Comparison of ENCODE assay signal across 11 mouse cellular contexts in the genomic region with DNA sequence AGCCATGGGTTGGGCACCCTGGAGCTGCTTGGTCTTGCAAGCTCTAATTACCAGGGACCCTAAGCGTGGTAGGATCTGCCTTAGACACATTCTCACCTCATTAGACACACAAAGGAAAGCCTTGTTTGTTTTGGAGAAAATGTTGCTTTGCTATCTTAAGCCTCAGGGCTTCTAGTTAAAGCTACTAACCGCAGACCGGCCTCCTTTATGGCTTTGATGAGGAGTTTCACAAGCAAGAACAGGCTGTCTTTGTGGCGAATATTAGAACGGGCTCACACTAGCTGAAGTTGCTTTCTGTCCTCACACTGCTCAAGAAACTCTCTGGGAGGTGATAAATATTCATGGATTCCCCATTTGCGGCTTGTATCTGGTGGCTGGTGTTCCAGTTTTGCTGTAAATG. TPM values are rescaled to one million over a fixed set of nuclear protein-coding genes. Genes with fewer than 3 reads are reported as not detected.
DNase-seq lines count a peak whose midpoint lies in the region; ATAC-seq and TF ChIP-seq lines count a peak whose summit lies in the region.
"Had no signal": no experiment of that assay in that cellular context is flagged by ENCODE, and none has a peak within 500 bp of the region (broad histone marks: within the 10 kb centered on the region; RNA-seq: fewer than 3 reads in every experiment).

No protein-coding gene starts in this region.

- H3K4me1 ChIP-seq in lung, postnatal 0 days (ENCODE audit: insufficient read depth, low read depth, low read length): peaks cover 13% of the 10 kb centered on the region; the same call in 1 of the 2 replicates
- H3K4me1 ChIP-seq in limb, embryonic 13.5 days: peaks cover 58% of the 10 kb centered on the region

- no peaks in the 10 kb centered on the region for H3K27me3 ChIP-seq in lung, postnatal 0 days (replicated peaks; ENCODE audit: insufficient read depth, low read length)
- H3K27me3 ChIP-seq in limb, embryonic 13.5 days: no peaks in the 10 kb centered on the region

- peak; percentile 62 for ATAC-seq in frontal cortex, adult (ENCODE audit: low TSS enrichment)
- no peak for ATAC-seq in lung, postnatal 0 days
- 0 out of 2 replicates have a peak, but pooled peaks have one; percentile 17 for ATAC-seq in limb, embryonic 13.5 days (ENCODE audit: low FRiP score, low read depth)

- no peak overlapping the region for H3K27ac ChIP-seq in lung, postnatal 0 days (ENCODE audit: low read length)
- peak overlapping the region; percentile 83 for H3K27ac ChIP-seq in limb, embryonic 13.5 days

- DNase-seq in frontal cortex, postnatal 25 days (ENCODE audit: low spot score in 2 of 2): no peak
- DNase-seq in lung, postnatal 0 days (ENCODE audit: low spot score): peak; percentile 32
- DNase-seq in lung, adult 18-20 months: no peak
- peak; percentile 47 for DNase-seq in fibroblast of lung, adult 2 months (ENCODE audit: low read depth)
- DNase-seq in adrenal gland, adult (ENCODE audit: inconsistent age in 2 of 2, low spot score in 1 of 2): no peak
- no peak for DNase-seq in cerebellum, postnatal 14 days
- DNase-seq: B cell, adult 2 months; cerebellum, adult 8-10 months; lung, postnatal 14 days had no signal

- TF ChIP-seq CTCF in lung, postnatal 0 days (IDR thresholded peaks at IDR 0.05): no peak

- TF ChIP-seq EP300 in lung, postnatal 0 days (IDR thresholded peaks at IDR 0.05): no peak

- no peak overlapping the region for H3K4me2 ChIP-seq in lung, postnatal 0 days (replicated peaks; ENCODE audit: low read depth, low read length)
- peak overlapping the region; percentile 17 for H3K4me2 ChIP-seq in limb, embryonic 13.5 days (replicated peaks)

- WGBS in lung, postnatal 0 days: 53% methylated on average over 6 of the region's 6 CpGs
- 11% methylated on average over 6 of the region's 6 CpGs for WGBS in limb, embryonic 13.5 days

- H3K36me3 ChIP-seq in lung, postnatal 0 days (ENCODE audit: insufficient read depth, low read length): no peaks in the 10 kb centered on the region
- H3K36me3 ChIP-seq in limb, embryonic 13.5 days: peaks cover 23% of the 10 kb centered on the region

- H3K9me3 ChIP-seq in lung, postnatal 0 days (ENCODE audit: low read length): no peaks in the 10 kb centered on the region
- no peaks in the 10 kb centered on the region for H3K9me3 ChIP-seq in limb, embryonic 13.5 days

- no peak overlapping the region for H3K4me3 ChIP-seq in lung, postnatal 0 days (ENCODE audit: low read depth, low read length)
- H3K4me3 ChIP-seq in limb, embryonic 13.5 days: no peak overlapping the region

- H3K9ac ChIP-seq in lung, postnatal 0 days (replicated peaks; ENCODE audit: low read depth): no peak overlapping the region
- peak overlapping the region; percentile 2; the same call in 1 of the 2 replicates for H3K9ac ChIP-seq in limb, embryonic 13.5 days

RNA-seq across cellular contexts. Expression of a gene that starts 10.5 kb away (rescaled TPM):
- 8.3 and 10.4 TPM in 2 replicates for polyA plus RNA-seq in lung, postnatal 0 days (2015; fragmentation: Nextera tagmentation; extraction: Ambion mirVana)
- polyA plus RNA-seq in limb, embryonic 13.5 days (2015; fragmentation: Nextera tagmentation; extraction: Ambion mirVana): 13.1 and 15.6 TPM in 2 replicates

RNA-seq across cellular contexts. Expression of a gene that starts 22.1 kb away (rescaled TPM):
- polyA plus RNA-seq in lung, postnatal 0 days (2015; fragmentation: Nextera tagmentation; extraction: Ambion mirVana): 15.9 and 20.4 TPM in 2 replicates
- polyA plus RNA-seq in limb, embryonic 13.5 days (2015; fragmentation: Nextera tagmentation; extraction: Ambion mirVana): 60.8 and 73.0 TPM in 2 replicates

Comparison
In these comparisons a context has a peak if more than half of its experiments do, and no peak if none do; other contexts are left out.
1. DNase-seq: peak in lung, postnatal 0 days (single experiment) and fibroblast of lung, adult 2 months (single experiment); none in frontal cortex, postnatal 25 days (0 of 2), lung, adult 18-20 months (0 of 2), adrenal gland, adult (0 of 2) and cerebellum, postnatal 14 days (0 of 2).